Mouse (Mus musculus) brain, embryonic 14.5 days (tissue): ENCODE data around the gene Yif1b. TPM values are rescaled to one million over a fixed set of nuclear protein-coding genes. Genes with fewer than 3 reads are reported as not detected.

Experiments
- DNase-seq: peaks from one replicate; pipeline ENCODE4 v3.0.0-alpha.2; 2011; ENCODE audit warnings: low read depth
- CTCF ChIP-seq: fragments of 200-500 bp; IDR thresholded peaks from 2 replicates; pipeline ENCODE4 v1.5.1; 2012; ENCODE audit warnings: inconsistent platforms, mild to moderate bottlenecking, moderate library complexity, borderline replicate concordance; ENCODE audit not compliant: insufficient read depth, insufficient read length; ENCODE audit errors: extremely low read depth
- POLR2A ChIP-seq: fragments of 200-500 bp; IDR thresholded peaks from 2 replicates; pipeline ENCODE4 v1.6.1; 2012; ENCODE audit warnings: mild to moderate bottlenecking, inconsistent platforms, borderline replicate concordance; ENCODE audit not compliant: poor library complexity, insufficient read depth, insufficient read length, severe bottlenecking; ENCODE audit errors: extremely low read depth
- polyA plus RNA-seq: library from polyadenylated mRNA; depleted of rRNA; stranded (reverse); fragments of >200 nt; gene quantifications from 2 replicates; pipeline ENCODE4 v1.2.3, GENCODE M21; 2012

The Yif1b gene
- polyA plus RNA-seq, 1 experiment = 67.2 TPM

DNA sequence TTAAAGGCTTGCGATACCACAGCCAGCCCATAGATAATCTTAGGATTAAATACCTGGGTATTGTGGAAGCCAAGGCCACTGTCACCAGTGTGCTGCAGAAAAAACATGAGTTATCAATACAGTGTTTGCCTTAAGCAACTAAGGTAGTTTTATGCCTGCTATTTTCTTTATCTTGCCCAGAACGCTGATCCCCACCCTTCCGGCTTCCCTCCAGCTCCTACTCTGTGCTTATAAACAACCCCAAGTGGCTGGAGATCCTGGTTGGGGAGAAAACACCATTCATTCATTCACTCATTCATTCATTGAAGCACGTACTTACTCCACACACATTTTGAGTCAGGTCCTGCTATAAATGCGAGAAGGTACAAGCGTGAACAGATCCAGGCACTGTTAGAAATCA lies 46.4 kb downstream of the Yif1b start:
- no peak for TF ChIP-seq POLR2A
- TF ChIP-seq CTCF = no peak
- no peak for DNase-seq

GRCm38 (mm10) chr7:29287481-29287880 lies 49.4 kb downstream of the Yif1b start:
- DNase-seq = no peak
- TF ChIP-seq CTCF (no peak), POLR2A (no peak)

GRCm38 (mm10) chr7:29288079-29288478 lies 50.0 kb downstream of the Yif1b start:
- TF ChIP-seq POLR2A (no peak), CTCF (no peak)
- no peak for DNase-seq

GRCm38 (mm10) chr7:29288942-29289638 lies 51.0 kb downstream of the Yif1b start, which contains the start of gene Ppp1r14a:
Gene Ppp1r14a (plus strand): TSS chr7:29289308.
- DNase-seq = peak; percentile 63
- TF ChIP-seq POLR2A (no peak), CTCF (peak; percentile 88)

GRCm38 (mm10) chr7:29289856-29290255 lies 51.7 kb downstream of the Yif1b start:
- no peak for TF ChIP-seq CTCF
- no peak for TF ChIP-seq POLR2A
- no peak for DNase-seq

- peak; percentile 66 for DNase-seq
- TF ChIP-seq POLR2A (no peak), CTCF (no peak)
Measured at GRCm38 (mm10) chr7:29290691-29291485, 52.8 kb downstream of the Yif1b start.

GRCm38 (mm10) chr7:29291616-29292457 lies 53.7 kb downstream of the Yif1b start:
- TF ChIP-seq CTCF (no peak), POLR2A (no peak)
- DNase-seq = peak; percentile 82

- peak; percentile 79 for DNase-seq
- TF ChIP-seq POLR2A (no peak), CTCF (no peak)
Measured at GRCm38 (mm10) chr7:29292458-29293098, 54.4 kb downstream of the Yif1b start.

GRCm38 (mm10) chr7:29293131-29294065 lies 55.3 kb downstream of the Yif1b start:
- TF ChIP-seq CTCF = no peak
- TF ChIP-seq POLR2A = no peak
- no peak for DNase-seq
